Comparison of ENCODE assay signal across 9 mouse cellular contexts in the genomic region with DNA sequence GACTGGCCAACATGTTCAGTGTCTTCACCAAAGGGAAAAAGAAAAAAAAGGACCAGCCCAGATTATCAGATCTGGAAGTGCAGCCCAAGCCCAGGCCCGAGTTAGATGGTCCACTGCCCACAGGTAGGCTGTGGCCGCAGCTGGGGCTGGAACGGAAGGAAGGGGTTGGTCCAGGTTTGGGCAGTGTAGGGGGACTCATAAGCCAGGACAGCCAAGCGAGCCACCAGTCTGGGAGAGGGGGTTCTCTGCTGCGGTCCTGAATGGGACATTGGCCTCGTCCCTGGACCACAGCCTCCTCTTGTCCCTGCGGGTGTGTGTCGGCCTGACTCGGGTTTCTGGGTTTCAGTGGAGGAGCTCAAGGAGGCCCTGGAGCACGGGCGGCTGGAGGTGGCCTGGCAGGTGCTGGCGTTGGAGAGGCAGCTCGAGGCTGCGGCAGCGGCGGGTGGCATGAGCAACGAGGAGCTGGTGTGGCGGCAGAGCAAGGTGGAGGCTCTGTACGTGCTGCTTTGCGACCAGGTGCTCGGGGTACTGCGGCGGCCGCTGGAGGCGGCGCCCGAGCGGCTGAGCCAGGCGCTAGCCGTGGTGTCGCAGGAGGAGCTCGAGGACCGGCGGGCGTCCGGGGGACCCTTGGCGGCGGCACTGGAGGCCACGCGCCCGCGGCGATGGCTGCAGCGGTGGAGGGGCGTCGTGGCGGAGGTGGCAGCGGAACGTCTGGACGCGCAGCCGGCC. TPM values are rescaled to one million over a fixed set of nuclear protein-coding genes. Genes with fewer than 3 reads are reported as not detected.
DNase-seq lines count a peak whose midpoint lies in the region; ATAC-seq and TF ChIP-seq lines count a peak whose summit lies in the region.
"Had no signal": no experiment of that assay in that cellular context is flagged by ENCODE, and none has a peak within 500 bp of the region (broad histone marks: within the 10 kb centered on the region; RNA-seq: fewer than 3 reads in every experiment).

No protein-coding gene starts in this region.

- H3K4me3 ChIP-seq in heart, embryonic 14.5 days (ENCODE audit: control insufficient read depth in 1 of 2, insufficient read depth in 1 of 2, low read depth in 1 of 2, low read length in 2 of 2), result peak overlapping the region; percentile 4 to 27; a peak in 2 of 4 replicates
- H3K4me3 ChIP-seq in embryonic facial prominence, embryonic 13.5 days, result peak overlapping the region; percentile 36
- peak overlapping the region; percentile 9 for H3K4me3 ChIP-seq in intestine, postnatal 0 days (ENCODE audit: low read depth, low read length)
- peak overlapping the region; percentile 27 for H3K4me3 ChIP-seq in midbrain, embryonic 15.5 days

- intact Hi-C loops in left cerebral cortex, postnatal 14 days (cut with DNase I), result no loop called here

- DNase-seq in heart, adult 8-10 months (ENCODE audit: low spot score), result no peak
- DNase-seq in left cerebral cortex, postnatal 14 days (ENCODE audit: low spot score in 2 of 2), result no peak
- DNase-seq in gastrocnemius, postnatal 25 days, result no peak
- no peak for DNase-seq in frontal cortex, postnatal 25 days (ENCODE audit: low spot score in 2 of 2)
- DNase-seq: right cerebral cortex, adult 18-20 months had no signal

- H3K27me3 ChIP-seq in heart, embryonic 14.5 days (ENCODE audit: control insufficient read depth, insufficient read depth, low read length), result peaks cover 88% of the 10 kb centered on the region
- peaks cover 98% of the 10 kb centered on the region for H3K27me3 ChIP-seq in embryonic facial prominence, embryonic 13.5 days
- peaks cover 85% of the 10 kb centered on the region for H3K27me3 ChIP-seq in intestine, postnatal 0 days (replicated peaks; ENCODE audit: control insufficient read depth, insufficient read depth, low read length)
- H3K27me3 ChIP-seq in midbrain, embryonic 15.5 days (replicated peaks), result peaks cover 88% of the 10 kb centered on the region

- H3K4me2 ChIP-seq in heart, embryonic 14.5 days (ENCODE audit: low read length), result peak overlapping the region; percentile 56
- peak overlapping the region; percentile 57 for H3K4me2 ChIP-seq in embryonic facial prominence, embryonic 13.5 days
- H3K4me2 ChIP-seq in intestine, postnatal 0 days (replicated peaks; ENCODE audit: low read depth), result peak overlapping the region; percentile 21; the same call in 1 of the 2 replicates
- peak overlapping the region; percentile 43 for H3K4me2 ChIP-seq in midbrain, embryonic 15.5 days

- no peaks in the 10 kb centered on the region for H3K9me3 ChIP-seq in heart, embryonic 14.5 days (ENCODE audit: control insufficient read depth, low read length)
- H3K9me3 ChIP-seq in embryonic facial prominence, embryonic 13.5 days, result no peaks in the 10 kb centered on the region
- H3K9me3 ChIP-seq in intestine, postnatal 0 days (ENCODE audit: control insufficient read depth), result no peaks in the 10 kb centered on the region
- H3K9me3 ChIP-seq in midbrain, embryonic 15.5 days, result no peaks in the 10 kb centered on the region

- ATAC-seq in heart, embryonic 14.5 days (ENCODE audit: insufficient number of reproducible peaks, insufficient read depth, low FRiP score, low read depth), result no peak
- ATAC-seq in embryonic facial prominence, embryonic 13.5 days (ENCODE audit: insufficient number of reproducible peaks, insufficient read depth, low FRiP score, low TSS enrichment, low read depth), result no peak
- ATAC-seq in intestine, postnatal 0 days, result no peak
- ATAC-seq in midbrain, embryonic 15.5 days (replicated peaks), result no peak

- WGBS in heart, embryonic 14.5 days, result 10% methylated on average over 45 of the region's 52 CpGs
- 2% methylated on average over 50 of the region's 52 CpGs for WGBS in embryonic facial prominence, embryonic 13.5 days
- 8% methylated on average over 51 of the region's 52 CpGs for WGBS in intestine, postnatal 0 days
- WGBS in midbrain, embryonic 15.5 days, result 4% methylated on average over 51 of the region's 52 CpGs

- H3K36me3 ChIP-seq in heart, embryonic 14.5 days (ENCODE audit: control insufficient read depth, insufficient read depth, low read length), result no peaks in the 10 kb centered on the region
- H3K36me3 ChIP-seq in embryonic facial prominence, embryonic 13.5 days, result no peaks in the 10 kb centered on the region
- no peaks in the 10 kb centered on the region for H3K36me3 ChIP-seq in intestine, postnatal 0 days (ENCODE audit: control insufficient read depth, insufficient read depth)
- no peaks in the 10 kb centered on the region for H3K36me3 ChIP-seq in midbrain, embryonic 15.5 days (replicated peaks)

- H3K27ac ChIP-seq in heart, embryonic 14.5 days (replicated peaks in 1 of 2; ENCODE audit: control insufficient read depth in 1 of 2, insufficient read depth in 1 of 2, low read depth in 2 of 2, low read length in 2 of 2), result no peak overlapping the region
- no peak overlapping the region for H3K27ac ChIP-seq in embryonic facial prominence, embryonic 13.5 days
- no peak overlapping the region for H3K27ac ChIP-seq in intestine, postnatal 0 days (ENCODE audit: low read depth, low read length)
- H3K27ac ChIP-seq in midbrain, embryonic 15.5 days, result no peak overlapping the region

- TF ChIP-seq CTCF in intestine, postnatal 0 days (IDR thresholded peaks at IDR 0.05; ENCODE audit: low read depth), result no peak

- peaks cover 23 to 45% of the 10 kb centered on the region in 2 experiments for H3K4me1 ChIP-seq in heart, embryonic 14.5 days (ENCODE audit: control insufficient read depth in 2 of 2, insufficient read depth in 2 of 2, low read length in 2 of 2)
- H3K4me1 ChIP-seq in embryonic facial prominence, embryonic 13.5 days, result peaks cover 76% of the 10 kb centered on the region
- H3K4me1 ChIP-seq in intestine, postnatal 0 days (replicated peaks; ENCODE audit: control insufficient read depth, insufficient read depth, low read length), result peaks cover 6% of the 10 kb centered on the region; the same call in 1 of the 2 replicates
- peaks cover 18% of the 10 kb centered on the region for H3K4me1 ChIP-seq in midbrain, embryonic 15.5 days

- no peak overlapping the region for H3K9ac ChIP-seq in heart, embryonic 14.5 days (ENCODE audit: low read length)
- peak overlapping the region; percentile 28; the same call in 1 of the 2 replicates for H3K9ac ChIP-seq in embryonic facial prominence, embryonic 13.5 days
- no peak overlapping the region for H3K9ac ChIP-seq in intestine, postnatal 0 days (ENCODE audit: low read depth, low read length)
- H3K9ac ChIP-seq in midbrain, embryonic 15.5 days, result no peak overlapping the region

RNA-seq across cellular contexts. Expression of gene Tnfaip2, which starts 3.1 kb away (rescaled TPM):
- 5.5 and 6.9 TPM in 2 replicates for polyA plus RNA-seq in heart, embryonic 14.5 days (2014; fragmentation: Nextera tagmentation; extraction: Ambion mirVana)
- 10 to 100 TPM; 25.2 to 49.3 (median 41.6) TPM for total RNA-seq in heart, adult 8-10 months (2022)
- polyA plus RNA-seq in embryonic facial prominence, embryonic 13.5 days (2015; fragmentation: Nextera tagmentation; extraction: Ambion mirVana), result 8.1 and 10.6 TPM in 2 replicates
- 10.5 and 10.8 TPM in 2 replicates for polyA plus RNA-seq in intestine, postnatal 0 days (2015; fragmentation: Nextera tagmentation; extraction: Ambion mirVana)
- polyA plus RNA-seq in midbrain, embryonic 15.5 days (2015; fragmentation: Nextera tagmentation; extraction: Ambion mirVana), result 0.38 and 1.3 TPM in 2 replicates
- total RNA-seq in left cerebral cortex, postnatal 14 days (2021), result under 1 TPM; 0.40 to 0.93 TPM
- 10 to 100 TPM; 34.8 to 40.4 TPM for total RNA-seq in gastrocnemius, postnatal 25 days (2021)

RNA-seq across cellular contexts. Expression of gene Exoc3l4, which starts 28.5 kb away (rescaled TPM):
- 8.1 and 9.4 TPM in 2 replicates for polyA plus RNA-seq in heart, embryonic 14.5 days (2014; fragmentation: Nextera tagmentation; extraction: Ambion mirVana)
- total RNA-seq in heart, adult 8-10 months (2022), result 1 to 10 TPM; 2.1 to 3.6 (median 3.0) TPM
- polyA plus RNA-seq in embryonic facial prominence, embryonic 13.5 days (2015; fragmentation: Nextera tagmentation; extraction: Ambion mirVana), result 10.2 and 12.7 TPM in 2 replicates
- 163 and 172 TPM in 2 replicates for polyA plus RNA-seq in intestine, postnatal 0 days (2015; fragmentation: Nextera tagmentation; extraction: Ambion mirVana)
- polyA plus RNA-seq in midbrain, embryonic 15.5 days (2015; fragmentation: Nextera tagmentation; extraction: Ambion mirVana), result 1.9 and 2.8 TPM in 2 replicates
- under 1 TPM; 0.62 to 0.70 TPM for total RNA-seq in left cerebral cortex, postnatal 14 days (2021)
- total RNA-seq in gastrocnemius, postnatal 25 days (2021), result 1 to 10 TPM; 3.0 to 4.2 TPM

RNA-seq across cellular contexts. Expression of gene Lbhd2, which starts 38.7 kb away (rescaled TPM):
- polyA plus RNA-seq in heart, embryonic 14.5 days (2014; fragmentation: Nextera tagmentation; extraction: Ambion mirVana), result 1.2 TPM in 1 of 2 replicates, not detected in the other
- not detected for total RNA-seq in heart, adult 8-10 months (2022)
- polyA plus RNA-seq in embryonic facial prominence, embryonic 13.5 days (2015; fragmentation: Nextera tagmentation; extraction: Ambion mirVana), result 2.0 and 3.4 TPM in 2 replicates
- polyA plus RNA-seq in intestine, postnatal 0 days (2015; fragmentation: Nextera tagmentation; extraction: Ambion mirVana), result 2.2 and 2.8 TPM in 2 replicates
- 3.2 and 3.5 TPM in 2 replicates for polyA plus RNA-seq in midbrain, embryonic 15.5 days (2015; fragmentation: Nextera tagmentation; extraction: Ambion mirVana)
- 1 to 10 TPM in 1 of 2 experiments, not detected in 1; 1.8 TPM for total RNA-seq in left cerebral cortex, postnatal 14 days (2021)
- total RNA-seq in gastrocnemius, postnatal 25 days (2021), result not detected

RNA-seq across cellular contexts. Expression of gene Gm266, which starts 40.3 kb away (rescaled TPM):
- 1.1 and 1.4 TPM in 2 replicates for polyA plus RNA-seq in heart, embryonic 14.5 days (2014; fragmentation: Nextera tagmentation; extraction: Ambion mirVana)
- under 1 TPM in 2 of 4 experiments, not detected in 2; 0.22 to 0.35 TPM for total RNA-seq in heart, adult 8-10 months (2022)
- 9.5 and 12.1 TPM in 2 replicates for polyA plus RNA-seq in embryonic facial prominence, embryonic 13.5 days (2015; fragmentation: Nextera tagmentation; extraction: Ambion mirVana)
- polyA plus RNA-seq in intestine, postnatal 0 days (2015; fragmentation: Nextera tagmentation; extraction: Ambion mirVana), result 7.3 and 8.6 TPM in 2 replicates
- 1.6 and 1.8 TPM in 2 replicates for polyA plus RNA-seq in midbrain, embryonic 15.5 days (2015; fragmentation: Nextera tagmentation; extraction: Ambion mirVana)
- 1 to 10 TPM; 4.0 to 6.6 TPM for total RNA-seq in left cerebral cortex, postnatal 14 days (2021)
- total RNA-seq in gastrocnemius, postnatal 25 days (2021), result under 1 TPM; 0.38 to 0.72 TPM

Comparison
In these comparisons a context has a peak if more than half of its experiments do, and no peak if none do; other contexts are left out.
1. RNA of gene Exoc3l4, which starts 28.5 kb away (polyA plus RNA-seq): 163 to 172 TPM in intestine, postnatal 0 days; 10.2 to 12.7 TPM in embryonic facial prominence, embryonic 13.5 days, 8.1 to 9.4 TPM in heart, embryonic 14.5 days and 1.9 to 2.8 TPM in midbrain, embryonic 15.5 days; every median in the first group is over 10 times any median in the second.
2. Peak in every context shown above with its lines, with median percentiles within 50 percentile points of each other: H3K4me2 ChIP-seq and H3K4me3 ChIP-seq.